Mouse (Mus musculus) T-cell, adult 2 months (primary cell): Measurements from ENCODE around the gene Dnajb8.

Experiments
- DNase-seq: peaks from one replicate; pipeline ENCODE4 v3.0.0; 2022; ENCODE audit warnings: low spot score

Gene Dnajb8

GRCm38 (mm10) chr6:88221968-88222367 is at the start of gene Dnajb8:
Dnajb8 (plus strand) TSS chr6:88222268.
- no peak for DNase-seq

GRCm38 (mm10) chr6:88174191-88174590 is 47.9 kb upstream of the Dnajb8 start:
- DNase-seq: no peak

- no peak for DNase-seq
These were observed 47.4 kb upstream of the Dnajb8 start for GRCm38 (mm10) chr6:88174676-88175075.

- DNase-seq: no peak
These were observed 37.4 kb upstream of the Dnajb8 start for GRCm38 (mm10) chr6:88184671-88185070.

- no peak for DNase-seq
These were observed 33.9 kb upstream of the Dnajb8 start for GRCm38 (mm10) chr6:88188148-88188547.

GRCm38 (mm10) chr6:88189312-88190042 is 32.6 kb upstream of the Dnajb8 start:
- peak; percentile 37 for DNase-seq

- DNase-seq: no peak
These were observed 32.1 kb upstream of the Dnajb8 start for GRCm38 (mm10) chr6:88190043-88190309.

GRCm38 (mm10) chr6:88190310-88191023 is 31.6 kb upstream of the Dnajb8 start:
- no peak for DNase-seq

GRCm38 (mm10) chr6:88191024-88191365 is 31.1 kb upstream of the Dnajb8 start:
- no peak for DNase-seq

- no peak for DNase-seq
These were observed 30.5 kb upstream of the Dnajb8 start for GRCm38 (mm10) chr6:88191411-88192070.

- DNase-seq: no peak
These were observed 29.3 kb upstream of the Dnajb8 start for GRCm38 (mm10) chr6:88192756-88193155.

GRCm38 (mm10) chr6:88193433-88194052 is 28.5 kb upstream of the Dnajb8 start, which contains the start of gene Gata2:
Gata2 (plus strand) TSS chr6:88193891.
- no peak for DNase-seq

- no peak for DNase-seq
These were observed 27.8 kb upstream of the Dnajb8 start for GRCm38 (mm10) chr6:88194053-88194977.

- no peak for DNase-seq
These were observed 27.1 kb upstream of the Dnajb8 start for GRCm38 (mm10) chr6:88194978-88195325.

GRCm38 (mm10) chr6:88196054-88196732 is 25.9 kb upstream of the Dnajb8 start:
- DNase-seq: no peak

- no peak for DNase-seq
These were observed 25.2 kb upstream of the Dnajb8 start for GRCm38 (mm10) chr6:88196733-88197312.

- DNase-seq: no peak
These were observed 24.6 kb upstream of the Dnajb8 start for GRCm38 (mm10) chr6:88197313-88198069.

- no peak for DNase-seq
These were observed 23.8 kb upstream of the Dnajb8 start for GRCm38 (mm10) chr6:88198070-88198940.
